Mouse (Mus musculus) heart, adult 11 months (tissue): ENCODE results near the gene Cabp4.
A peak's percentile ranks its signal among the peaks of the same experiment; 100 is the strongest.

Experiments
- DNase-seq: peaks from one replicate; pipeline ENCODE4 v3.0.0; 2022

The Cabp4 gene

DNA sequence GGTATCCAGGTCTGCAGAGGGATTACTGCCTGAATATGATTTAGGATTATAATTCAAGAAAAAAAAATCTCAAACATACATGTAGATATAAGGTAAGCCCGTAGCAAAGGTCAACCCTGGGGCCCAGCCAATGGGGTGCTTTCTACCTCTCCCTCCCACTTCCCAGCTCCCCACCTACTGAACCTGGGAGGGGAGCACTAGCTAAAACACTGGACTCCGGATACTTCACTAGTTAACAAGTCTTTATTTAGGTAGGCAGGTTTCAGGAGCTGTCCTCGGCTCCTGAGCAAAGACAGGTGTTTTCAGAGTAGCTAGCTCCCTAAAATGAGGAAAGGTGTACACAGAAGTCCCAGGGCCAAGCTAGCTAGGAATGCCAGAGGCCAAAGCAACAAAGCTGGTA lies 20.3 kb upstream of the Cabp4 start:
- peak; percentile 91 for DNase-seq

DNA sequence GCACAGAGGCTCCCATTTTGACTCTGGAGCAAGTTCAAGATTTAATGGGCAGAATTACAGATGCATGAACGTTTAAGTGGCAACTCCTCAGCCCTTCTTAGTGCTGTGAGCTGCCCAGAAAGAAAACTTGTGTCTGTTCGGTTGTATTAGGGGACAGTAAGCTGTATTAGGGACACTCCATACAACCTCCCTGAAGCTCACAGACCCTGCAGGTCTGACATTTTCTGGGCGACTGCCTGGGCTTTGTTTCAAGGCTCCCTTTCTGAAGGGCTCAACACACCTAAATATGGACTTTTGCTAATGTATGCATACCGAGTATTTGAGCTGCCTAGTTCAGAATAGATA lies 19.7 kb upstream of the Cabp4 start:
- no peak for DNase-seq

DNA sequence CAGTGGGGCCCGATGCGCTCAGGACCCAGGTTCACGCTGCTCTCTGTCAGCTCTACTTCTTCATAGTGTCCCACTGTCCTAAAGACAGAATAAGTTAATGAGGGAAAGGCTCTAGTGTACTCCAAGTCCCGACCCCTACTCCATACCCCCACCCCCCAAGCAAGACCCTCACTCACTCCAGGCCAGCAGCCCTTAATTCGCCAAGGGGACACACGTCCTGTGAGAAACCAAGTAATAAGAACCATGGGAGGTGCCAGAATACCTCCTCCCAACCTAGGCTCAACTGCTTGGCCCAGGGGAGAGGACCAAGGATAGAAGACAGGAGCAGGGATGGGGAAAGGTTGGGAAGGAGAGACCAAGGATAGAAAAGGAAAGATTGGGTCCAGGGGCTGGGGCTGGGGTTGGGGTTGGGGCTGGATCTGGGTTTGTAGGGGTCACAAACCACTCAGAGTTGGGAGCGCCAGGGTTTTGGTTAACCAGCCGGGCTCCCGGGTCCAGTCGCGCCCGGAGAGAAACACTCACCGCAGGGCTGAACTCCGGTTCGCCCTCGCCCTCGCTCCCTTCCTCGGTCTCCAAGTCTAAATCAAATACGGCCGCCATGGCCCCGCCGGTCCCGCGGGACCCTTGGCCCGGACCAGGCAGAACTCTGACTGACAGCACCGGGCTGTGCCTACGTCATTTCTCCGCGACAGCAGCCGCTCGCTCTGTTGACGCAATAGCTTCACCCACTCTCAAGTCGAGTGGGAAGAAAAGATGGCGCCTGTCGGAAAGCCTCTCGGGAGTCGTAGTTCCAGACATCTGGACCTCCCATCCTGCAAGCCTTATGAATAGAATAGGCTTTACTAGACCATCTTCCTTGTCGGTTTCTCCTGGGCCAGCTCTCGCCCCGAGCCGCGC lies 19.1 kb upstream of the Cabp4 start, which contains the start of gene Rps6kb2:
TSS of gene Rps6kb2 (minus strand) at position 709 of the 897 bp plus-strand sequence.
- peak; percentile 100 for DNase-seq

DNA sequence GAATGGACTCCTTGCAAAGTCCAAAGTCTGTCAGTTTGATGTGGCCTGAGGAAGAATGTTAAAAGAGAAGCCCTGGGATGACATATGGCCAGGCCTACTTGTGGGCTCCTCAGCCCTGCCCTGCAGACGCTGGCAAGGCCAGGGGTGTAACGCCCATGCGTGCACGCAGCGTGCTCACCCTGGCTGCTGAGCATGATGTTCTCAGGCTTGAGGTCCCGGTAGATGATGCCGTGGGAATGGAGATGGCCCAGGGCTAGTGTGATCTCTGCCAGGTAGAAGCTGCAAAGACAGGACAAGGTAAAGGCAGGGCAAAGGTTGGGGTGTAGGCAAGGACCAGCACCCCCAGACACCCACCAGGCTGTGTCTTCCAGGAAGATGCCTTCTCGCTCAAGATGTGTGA lies 15.2 kb upstream of the Cabp4 start:
- peak; percentile 92 for DNase-seq

DNA sequence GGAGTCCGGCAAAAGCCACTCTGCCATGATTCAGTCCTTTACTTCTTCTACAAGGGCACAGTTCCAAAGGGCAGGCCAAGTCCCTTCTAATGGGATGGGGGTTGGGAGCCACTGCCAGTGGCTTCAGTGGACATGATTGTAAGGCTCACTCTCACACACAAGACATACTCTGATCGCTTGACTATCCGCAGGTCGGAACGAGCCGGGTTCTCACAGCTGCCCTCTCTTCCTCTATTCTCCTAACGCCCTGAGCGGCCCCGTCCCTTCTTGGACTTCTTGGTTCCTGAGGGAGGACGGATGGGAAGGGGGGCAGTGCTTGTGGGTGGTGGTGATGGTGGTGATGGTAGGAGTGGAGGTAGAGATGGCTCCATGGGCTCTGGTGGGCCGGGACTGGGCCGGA lies 12.9 kb upstream of the Cabp4 start:
- peak; percentile 91 for DNase-seq

DNA sequence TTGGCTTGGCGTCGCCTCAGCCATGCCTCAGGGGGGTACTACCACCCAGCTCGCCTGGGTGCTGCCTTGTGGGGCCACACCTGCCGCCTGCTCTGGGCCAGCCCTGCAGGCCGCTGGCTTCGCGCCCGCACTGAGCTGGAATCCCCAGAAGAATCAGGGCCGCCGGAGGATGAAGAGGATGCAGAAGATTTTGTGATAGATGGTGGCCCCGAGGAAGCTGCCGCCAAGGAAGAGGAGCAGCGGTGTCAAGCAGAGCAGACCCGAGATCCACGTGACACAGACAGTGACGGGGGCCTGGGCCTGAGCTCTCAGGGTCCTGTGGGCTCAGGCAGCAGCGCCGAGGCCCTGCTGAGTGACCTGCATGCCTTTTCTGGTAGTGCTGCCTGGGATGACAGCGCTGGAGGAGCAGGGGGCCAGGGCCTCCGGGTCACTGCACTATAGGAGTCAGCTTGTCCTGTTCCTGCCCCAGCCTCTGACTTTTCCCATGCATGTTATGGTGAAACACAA lies 12.3 kb upstream of the Cabp4 start:
- peak; percentile 89 for DNase-seq

DNA sequence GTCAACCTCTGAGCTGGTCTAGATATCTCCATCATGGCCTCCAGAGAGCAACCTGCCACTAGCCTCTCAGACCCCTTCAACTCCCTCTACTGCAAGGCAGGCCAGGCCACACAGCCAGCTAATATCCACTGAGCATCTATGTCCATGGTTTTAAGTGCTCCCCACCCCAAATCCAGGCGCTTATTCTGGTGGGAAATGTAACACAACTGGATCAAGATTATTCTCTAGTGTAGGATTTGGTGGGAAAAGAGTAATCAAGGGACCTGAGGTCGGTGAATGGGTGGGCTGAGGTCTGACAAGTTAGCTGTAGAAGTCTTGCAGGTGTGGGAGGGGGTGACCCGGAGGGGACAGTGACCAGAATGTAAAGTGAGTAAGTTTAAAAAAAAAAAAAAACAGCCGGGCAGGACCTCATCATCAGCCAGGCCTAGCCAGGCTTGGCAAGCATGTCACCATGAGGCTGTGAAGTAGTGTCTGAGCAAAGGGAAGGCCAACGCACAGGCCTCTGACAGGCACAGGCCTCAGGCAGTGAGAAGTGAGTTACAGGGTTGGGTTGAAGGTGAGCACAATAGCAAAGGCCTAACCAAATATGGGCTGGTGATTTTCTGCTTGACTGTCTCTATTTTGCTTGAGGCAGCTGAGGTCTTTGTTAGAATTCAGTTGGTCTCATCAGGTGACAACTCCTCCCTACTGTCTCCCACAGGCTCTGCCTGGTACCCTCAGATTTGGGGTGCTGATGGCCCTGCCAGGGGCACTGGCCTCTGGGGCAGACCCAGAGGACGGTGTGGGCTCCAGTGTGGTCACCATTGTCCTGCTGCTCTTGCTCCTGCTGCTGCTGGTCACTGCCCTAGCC lies 11.6 kb upstream of the Cabp4 start:
- no peak for DNase-seq

DNA sequence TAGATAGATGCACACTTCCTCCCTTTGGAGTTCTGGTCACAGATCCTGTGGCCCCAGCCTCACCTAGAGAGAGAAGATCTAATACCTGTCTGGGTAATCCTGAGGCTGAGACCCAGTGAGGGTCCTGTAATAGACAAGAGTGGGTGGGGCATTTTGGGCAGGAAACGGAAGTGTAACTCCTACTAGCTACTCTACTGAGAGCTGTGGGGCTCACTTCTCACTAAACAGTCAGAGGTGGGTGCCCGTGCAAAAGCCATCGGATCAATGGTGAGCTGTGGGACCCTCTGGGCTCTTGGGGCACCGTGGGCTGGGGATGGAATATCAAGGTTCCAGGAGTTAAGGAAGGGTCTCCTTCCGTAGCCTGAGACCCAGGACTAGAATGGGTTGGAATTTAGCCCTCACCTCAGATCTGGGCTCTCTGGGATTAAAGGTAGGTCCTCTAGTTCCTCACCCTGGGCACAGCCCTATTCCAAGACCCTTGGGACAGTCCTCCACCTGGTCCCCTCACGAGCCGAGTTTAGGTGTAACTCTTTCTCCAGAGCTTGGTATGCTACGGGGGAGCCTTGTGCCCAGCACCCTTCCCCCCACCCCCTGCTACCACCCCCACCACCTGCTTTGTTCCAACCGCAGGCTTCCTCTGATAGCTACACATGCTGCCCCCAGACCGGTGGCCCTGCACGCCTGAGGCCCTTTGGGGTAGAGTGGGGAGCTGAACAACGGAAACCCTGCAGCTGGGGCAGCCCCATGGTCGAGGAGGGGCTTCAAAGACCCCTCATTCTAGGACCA lies 10.8 kb upstream of the Cabp4 start:
- peak; percentile 95 for DNase-seq

DNA sequence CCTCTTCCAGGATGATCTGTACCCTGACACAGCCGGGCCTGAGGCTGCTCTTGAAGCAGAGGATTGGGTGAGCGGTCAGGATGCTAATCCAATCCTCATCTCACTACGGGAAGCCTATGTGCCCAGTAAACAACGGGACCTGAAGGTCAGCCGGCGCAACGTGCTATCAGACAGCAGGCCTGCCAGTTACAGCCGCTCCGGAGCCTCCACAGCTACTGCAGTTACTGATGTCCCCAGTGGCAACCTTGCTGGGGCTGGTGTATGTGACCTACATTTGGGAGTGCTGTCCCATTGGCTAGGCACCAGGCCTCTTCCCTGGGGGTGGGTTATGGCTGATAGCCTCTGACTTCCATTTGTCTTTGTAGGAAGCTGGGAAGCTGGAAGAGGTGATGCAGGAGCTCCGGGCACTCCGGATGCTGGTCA lies 9.4 kb upstream of the Cabp4 start, which contains the start of gene Ptprcap:
TSS of gene Ptprcap (plus strand) at position 373 of the 423 bp plus-strand sequence.
- peak; percentile 96 for DNase-seq

DNA sequence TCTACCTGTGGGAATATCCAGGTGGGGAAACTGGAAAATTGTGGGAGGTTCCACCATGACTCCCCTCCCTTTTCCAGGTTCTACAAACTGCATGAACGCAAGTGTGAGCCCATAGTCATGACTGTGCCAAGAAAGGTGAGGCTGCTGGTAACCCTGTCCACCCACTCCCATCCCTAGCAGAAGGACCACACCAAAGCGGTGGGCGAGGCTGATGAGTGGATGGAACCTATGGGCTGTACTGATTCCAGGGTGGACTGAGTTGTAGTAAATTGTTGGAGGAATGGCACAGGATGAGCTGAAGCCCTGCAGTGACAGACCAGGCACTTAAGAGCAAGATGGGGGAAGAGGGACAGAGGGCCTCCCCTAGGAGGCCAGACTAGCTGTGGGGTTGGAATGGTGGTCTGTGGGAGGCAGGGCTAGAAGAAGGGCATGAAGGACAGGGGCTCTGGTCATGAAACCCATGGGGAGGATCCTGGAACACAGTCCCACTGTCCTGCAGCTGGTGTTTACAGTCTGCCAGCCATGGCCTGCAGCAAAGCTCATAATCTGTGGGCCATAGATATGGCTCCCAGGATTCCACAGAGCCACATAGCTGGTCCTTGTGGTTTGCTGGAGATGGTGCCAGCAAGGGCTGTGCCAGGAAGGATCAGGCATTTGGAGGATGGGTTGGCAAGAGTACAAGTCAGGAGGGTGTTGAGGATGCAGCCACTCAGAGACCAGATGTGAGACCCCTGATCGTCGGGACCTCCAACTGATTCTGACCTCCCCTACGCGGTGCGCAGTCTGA lies 8.8 kb upstream of the Cabp4 start:
- DNase-seq, result peak; percentile 92

DNA sequence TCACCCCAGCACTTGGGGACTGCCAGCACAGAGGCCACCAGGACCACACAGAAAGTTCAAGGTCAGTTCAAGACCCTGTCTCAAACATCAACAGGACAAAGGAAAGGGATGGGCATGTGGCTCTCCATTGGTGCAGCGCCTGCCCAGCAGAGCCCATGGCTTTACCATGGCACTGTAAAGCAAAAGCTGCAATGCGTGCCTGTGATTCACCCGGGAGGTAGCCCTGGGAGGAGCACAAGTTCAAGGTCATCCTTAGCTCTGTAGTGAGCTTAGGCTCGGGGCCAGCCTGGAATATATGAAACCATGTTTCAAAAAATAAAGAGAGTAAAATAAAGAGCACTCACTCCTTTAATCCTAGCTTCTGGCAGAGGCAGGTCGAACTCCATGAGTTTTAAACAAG lies 8.1 kb upstream of the Cabp4 start:
- DNase-seq, result no peak

DNA sequence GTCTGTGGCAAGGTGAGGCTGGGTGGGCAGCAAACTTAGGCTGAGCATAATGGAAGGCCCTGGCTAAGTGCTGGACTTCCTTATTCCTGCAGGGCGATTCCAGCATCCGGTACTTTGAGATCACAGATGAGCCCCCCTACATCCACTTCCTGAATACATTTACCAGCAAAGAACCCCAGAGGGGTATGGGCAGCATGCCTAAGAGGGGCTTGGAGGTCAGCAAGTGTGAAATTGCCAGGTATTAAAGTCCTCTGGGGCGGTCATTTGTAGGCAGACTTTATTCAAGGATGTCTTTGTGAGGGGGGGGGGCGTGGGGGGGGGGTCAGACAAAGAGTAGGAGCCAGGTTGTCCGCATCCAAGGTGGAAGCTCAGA lies 7.6 kb upstream of the Cabp4 start:
- DNase-seq, result peak; percentile 91

DNA sequence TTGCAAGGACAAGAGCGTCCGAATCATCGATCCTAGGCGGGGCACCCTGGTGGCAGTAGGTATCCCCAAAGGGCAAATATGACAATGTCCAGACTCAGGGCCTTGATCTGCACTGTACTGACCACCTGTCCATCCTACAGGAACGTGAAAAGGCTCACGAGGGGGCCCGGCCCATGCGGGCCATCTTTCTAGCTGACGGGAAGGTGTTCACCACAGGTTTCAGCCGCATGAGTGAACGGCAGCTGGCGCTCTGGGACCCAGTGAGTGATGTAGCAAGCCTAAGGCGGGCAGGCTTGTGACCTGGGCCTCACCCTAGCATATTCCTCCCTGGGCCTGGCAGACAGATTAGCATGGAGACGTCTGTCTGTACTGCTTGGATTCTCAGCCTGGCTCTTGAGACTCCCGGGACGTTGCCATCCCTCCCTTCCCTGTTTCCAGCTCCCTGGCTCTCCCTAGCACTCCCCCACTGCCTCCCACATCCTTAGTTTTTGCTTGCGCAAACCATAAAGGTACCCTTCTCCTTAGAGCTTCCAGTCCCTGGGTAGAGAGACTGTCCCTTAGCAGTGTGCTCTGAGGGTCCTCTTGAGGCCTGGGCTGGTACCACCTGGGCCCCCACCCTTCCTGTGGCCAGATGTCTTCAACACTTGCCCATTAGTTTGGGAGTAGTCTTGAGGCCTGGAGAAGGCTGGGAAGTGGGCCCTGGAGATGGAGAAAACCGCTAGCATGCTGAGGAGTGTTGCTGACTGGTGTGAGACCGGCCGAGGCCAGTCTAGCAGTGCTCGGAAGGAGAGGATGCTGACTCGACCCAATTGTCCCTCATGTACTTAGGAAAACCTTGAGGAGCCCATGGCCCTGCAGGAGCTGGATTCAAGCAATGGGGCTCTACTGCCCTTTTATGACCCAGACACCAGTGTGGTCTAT lies 7.0 kb upstream of the Cabp4 start:
- peak; percentile 92 for DNase-seq

DNA sequence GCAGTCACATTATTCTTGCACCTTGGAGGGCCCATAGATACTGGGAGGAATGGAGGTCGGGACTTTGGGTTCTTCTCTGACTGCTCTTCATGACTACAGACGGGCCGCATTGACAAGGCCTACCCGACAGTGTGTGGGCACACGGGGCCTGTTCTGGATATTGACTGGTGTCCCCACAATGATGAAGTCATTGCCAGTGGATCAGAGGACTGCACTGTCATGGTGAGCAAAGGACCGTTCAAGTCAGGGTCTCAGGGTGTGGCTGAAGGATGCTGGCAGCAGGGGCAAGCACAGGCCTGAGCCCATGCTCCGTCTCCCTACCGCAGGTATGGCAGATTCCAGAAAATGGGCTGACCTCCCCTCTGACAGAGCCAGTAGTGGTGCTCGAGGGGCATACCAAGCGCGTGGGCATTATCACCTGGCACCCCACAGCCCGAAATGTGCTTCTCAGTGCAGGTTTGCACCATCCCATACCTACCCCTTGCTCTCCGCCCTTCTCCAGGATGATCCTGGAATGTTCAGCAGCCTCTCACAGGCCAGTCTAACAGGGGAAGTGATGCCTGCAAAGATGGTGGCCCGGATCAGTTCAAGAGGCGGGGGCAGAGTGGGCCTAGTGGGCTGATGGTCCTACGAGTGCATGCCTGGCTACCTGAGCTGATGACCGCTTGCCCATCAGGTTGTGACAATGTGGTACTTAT lies 6.1 kb upstream of the Cabp4 start:
- peak; percentile 94 for DNase-seq

DNA sequence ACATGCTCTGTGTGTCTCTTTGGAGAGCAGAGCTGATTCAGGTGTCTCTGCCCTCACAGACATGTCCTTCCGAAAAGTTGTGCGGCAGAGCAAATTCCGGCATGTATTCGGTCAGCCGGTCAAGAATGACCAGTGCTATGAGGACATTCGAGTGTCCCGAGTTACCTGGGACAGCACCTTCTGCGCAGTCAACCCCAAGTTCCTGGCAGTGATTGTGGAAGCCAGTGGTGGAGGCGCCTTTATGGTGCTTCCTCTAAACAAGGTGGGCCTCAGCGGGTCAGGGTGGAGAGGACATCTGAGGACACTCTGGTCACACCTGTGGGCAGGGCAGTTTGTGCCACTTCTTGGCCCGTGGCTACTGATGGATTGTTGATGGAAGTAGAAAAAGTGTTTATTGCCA lies 5.5 kb upstream of the Cabp4 start:
- DNase-seq, result peak; percentile 95

DNA sequence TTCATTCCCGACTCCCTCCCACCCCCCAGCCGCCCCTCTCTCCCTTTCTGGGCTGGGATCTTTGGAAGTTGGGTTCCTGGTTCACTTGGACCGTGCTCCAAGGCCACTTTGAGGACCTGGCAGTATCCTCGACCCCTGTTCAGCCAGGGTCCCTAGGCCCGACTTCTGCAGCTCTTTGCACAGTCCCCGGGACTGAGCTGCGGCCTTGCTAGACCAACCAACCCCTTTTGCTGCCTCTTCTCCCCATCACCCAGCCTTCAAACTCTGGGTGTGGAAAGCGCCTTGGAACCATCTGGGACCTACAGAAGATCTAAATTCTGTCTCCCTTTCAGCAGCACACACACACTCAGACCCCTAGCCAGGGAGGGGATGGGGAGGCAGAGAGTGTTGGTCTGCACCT lies 5.0 kb upstream of the Cabp4 start:
- no peak for DNase-seq

DNA sequence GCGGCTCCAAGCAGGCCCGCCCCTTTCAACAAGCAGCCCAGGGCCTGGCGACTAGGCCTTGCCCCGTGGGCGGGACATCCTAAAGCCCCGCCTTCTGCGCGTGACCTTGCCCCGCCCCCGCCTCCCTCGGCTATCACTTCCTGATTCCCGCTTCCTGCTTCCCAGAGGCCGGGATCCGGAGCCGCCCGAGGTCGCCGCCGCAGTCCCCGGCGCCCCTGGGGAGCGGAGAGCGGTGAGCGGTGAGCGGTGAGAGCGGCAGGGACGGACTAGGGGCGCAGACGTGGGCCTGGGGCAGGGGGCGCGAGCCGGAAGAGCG lies 4.6 kb upstream of the Cabp4 start, which contains the start of gene Coro1b:
TSS of gene Coro1b (plus strand) at position 129 of the 316 bp plus-strand sequence.
- DNase-seq, result peak; percentile 100

DNA sequence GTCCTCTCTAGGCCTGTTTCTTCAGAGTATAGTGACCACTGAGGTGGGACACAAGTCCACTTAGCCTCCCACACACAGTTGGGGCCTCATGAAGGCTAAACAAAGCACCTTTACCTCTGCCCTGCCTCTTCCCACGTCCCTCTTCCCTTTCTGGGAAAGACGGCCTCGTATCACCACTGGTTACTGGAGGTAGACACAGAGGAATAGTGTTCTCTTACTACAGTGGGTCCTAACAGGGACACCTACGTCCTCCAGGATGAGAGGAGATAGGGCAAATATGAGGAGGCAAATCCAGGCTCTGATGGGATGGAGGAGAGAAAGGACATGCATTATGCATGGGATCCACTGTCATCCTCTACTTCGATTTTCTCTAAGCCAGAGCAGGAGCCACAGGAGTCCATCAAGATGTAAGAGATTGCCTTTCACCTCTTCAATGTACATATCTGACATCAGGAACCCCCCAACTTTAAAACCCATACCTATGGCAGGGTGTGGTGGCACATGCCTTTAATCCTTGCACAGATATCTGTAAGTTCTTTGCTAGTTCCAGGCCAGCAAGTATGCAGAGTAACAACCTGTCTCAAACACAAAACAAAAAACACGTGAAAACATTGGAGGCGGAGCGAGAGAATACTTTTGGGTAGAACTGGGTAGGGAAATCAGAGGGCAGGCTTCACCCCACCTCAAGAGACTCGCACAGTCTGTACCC lies 4.1 kb upstream of the Cabp4 start:
- peak; percentile 94 for DNase-seq

DNA sequence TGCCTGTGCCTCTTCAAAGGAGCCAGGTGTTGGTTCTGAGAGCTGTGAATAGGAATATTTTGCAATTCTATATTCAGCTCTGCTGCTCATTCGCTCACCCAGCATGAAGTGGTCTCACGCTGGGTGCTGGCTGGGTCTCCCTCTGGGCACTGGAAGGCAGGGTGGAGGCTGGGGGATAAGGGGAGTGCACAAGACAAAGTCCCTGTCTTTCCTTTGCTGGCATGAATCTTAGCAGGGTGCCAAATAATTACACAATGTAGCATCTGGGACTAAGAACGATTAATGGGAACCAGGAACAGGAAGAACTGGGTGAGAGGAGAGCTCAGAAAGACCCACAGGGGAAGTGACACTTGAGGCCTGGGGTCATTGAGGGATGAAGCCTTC lies 3.2 kb upstream of the Cabp4 start:
- peak; percentile 96 for DNase-seq
